Mouse (Mus musculus) c-Kit-positive CD71-positive TER-119-negative erythroid progenitor cells, embryonic 14.5 days (primary cell): ENCODE measurements around the gene Etv6.

Experiments
- DNase-seq: peaks from one replicate; pipeline ENCODE4 v3.0.0-alpha.2; 2013; ENCODE audit warnings: low read depth

The Etv6 gene

DNA sequence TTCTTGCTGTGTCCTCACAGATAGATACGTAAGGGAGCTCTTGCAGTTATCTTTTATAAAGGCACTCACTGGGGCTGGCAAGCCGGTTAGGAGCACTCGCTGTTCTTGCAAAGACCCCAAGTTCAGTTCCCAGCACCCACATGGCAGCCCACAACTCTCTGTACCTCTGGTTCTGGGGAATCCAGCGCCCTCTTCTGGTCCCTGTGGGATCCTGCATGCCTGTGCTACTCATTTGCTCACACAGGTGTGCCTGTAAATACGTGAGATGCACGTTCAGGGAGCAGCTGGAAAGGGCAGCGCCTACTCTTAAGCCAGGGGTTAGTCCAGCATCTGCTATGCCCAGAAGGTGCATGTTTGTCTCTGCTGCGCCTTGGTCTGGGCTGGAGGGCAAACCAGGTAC is 224.4 kb downstream of the Etv6 start:
- DNase-seq, result no peak

- no peak for DNase-seq
These were observed 226.4 kb downstream of the Etv6 start for GRCm38 (mm10) chr6:134261904-134262303.

GRCm38 (mm10) chr6:134262383-134262782 is 226.9 kb downstream of the Etv6 start:
- DNase-seq, result no peak

DNA sequence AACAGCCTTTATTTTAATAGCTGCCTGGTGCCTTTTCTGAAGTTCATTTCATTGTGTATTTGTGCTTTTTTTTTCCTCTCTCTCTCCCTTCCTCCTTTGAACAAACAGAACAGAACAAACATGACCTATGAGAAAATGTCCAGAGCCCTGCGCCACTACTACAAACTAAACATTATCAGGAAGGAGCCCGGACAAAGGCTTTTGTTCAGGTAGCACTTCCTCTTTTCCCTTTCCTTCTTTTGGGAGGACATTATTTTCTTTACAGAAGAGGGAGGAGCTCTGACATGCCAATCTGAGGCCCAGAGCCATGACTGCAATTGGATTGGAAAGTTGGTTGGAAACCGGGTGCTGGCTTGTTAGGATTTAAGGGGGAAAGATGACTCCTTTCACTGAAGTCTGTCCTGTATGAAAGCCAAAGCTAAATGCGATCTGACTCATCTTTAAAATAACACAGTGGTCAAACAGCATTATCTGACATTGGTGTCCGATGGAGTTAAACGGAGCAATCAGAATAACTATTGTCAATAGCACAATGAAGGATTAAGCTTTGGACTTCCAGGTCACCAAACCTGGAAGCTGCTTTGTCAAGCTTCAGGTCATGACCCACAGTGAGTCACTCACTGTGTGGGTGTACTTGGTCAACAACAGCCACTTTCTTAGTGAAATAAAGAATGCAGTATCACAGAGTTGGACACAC is 227.6 kb downstream of the Etv6 start:
- DNase-seq, result no peak

DNA sequence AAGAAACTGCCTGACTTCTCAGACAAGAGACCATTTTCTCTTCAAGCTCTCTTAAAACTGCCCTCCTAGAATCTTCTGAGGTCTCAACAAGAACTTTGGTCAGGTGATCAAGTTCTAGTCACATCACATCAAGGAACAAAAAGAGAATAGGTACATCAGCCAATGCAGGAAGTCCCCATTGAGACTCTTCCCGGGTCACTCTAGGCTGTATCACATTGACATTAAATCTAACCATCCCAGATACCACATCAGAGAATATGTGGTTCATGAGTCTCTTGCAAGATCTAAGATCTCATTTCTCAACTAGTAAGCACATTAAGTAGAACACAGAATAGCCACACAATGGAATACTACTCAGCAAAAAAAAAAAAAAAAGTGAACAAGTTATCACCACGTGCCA is 238.4 kb downstream of the Etv6 start:
- no peak for DNase-seq

DNA sequence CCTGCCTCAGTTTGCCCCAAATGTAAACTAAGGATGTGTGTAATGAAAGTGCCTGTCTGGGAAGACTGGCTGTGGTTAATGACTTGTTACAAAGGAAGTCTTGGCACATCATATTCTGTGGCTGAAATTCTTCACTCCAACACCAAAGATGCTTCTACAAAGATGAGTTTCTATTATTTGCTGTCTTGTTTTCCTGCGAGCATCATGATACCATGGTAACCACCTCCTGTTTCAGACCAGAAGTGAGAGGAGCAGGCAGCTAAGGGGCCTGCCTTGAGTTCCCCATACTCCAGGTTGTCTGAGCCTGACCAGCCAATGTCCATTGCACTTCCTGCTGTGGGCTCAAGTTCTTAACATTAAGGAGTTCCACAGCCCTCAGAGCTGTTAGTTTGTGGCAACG is 241.5 kb downstream of the Etv6 start:
- DNase-seq, result no peak

GRCm38 (mm10) chr6:134282095-134282494 is 246.6 kb downstream of the Etv6 start:
- no peak for DNase-seq

- DNase-seq, result no peak
These were observed 256.3 kb downstream of the Etv6 start for GRCm38 (mm10) chr6:134291823-134292222.

- DNase-seq, result no peak
These were observed 256.9 kb downstream of the Etv6 start for GRCm38 (mm10) chr6:134292404-134292803.

GRCm38 (mm10) chr6:134293615-134294508 is 258.4 kb downstream of the Etv6 start:
- DNase-seq, result no peak

GRCm38 (mm10) chr6:134297884-134298619 is 262.6 kb downstream of the Etv6 start:
- DNase-seq, result no peak

DNA sequence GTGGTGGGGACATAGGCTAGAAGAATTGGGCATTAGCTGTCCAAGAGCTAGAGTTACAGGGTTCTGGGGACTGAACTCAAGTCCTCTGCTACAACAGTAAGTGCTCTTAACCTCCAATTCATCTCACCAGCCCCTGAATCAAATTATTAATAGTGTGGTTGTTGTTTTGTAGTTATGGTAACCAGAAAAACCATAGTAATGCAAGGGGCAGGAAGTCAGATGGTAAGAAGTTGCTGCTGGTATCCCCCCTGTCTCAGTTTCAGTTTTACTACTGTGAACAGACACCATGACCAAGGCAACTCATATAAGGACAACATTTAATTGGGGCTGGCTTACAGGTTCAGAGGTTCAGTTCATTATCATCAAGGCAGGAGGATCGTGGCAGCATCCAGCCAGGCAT is 266.5 kb downstream of the Etv6 start:
- no peak for DNase-seq

DNA sequence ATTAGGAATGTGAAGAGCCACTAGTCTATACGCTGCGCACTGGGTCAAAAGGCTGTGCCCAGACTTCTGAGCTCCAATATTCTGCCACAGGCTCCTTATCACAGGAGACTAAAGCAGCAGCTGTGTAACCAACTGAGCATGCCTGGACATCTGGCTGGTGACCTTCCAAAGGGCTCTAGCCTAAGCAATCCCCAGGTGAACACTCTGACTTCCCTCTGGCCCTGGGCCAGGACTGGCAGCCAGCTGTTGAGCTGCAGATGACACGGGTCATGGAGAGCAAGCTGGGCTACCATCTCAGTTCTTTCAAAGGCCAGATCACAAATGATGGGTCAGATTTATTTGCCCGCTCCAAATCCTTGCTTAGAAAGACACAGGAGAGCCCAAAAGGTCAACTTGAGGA is 275.8 kb downstream of the Etv6 start:
- no peak for DNase-seq

GRCm38 (mm10) chr6:134312571-134312970 is 277.1 kb downstream of the Etv6 start:
- DNase-seq, result no peak

DNA sequence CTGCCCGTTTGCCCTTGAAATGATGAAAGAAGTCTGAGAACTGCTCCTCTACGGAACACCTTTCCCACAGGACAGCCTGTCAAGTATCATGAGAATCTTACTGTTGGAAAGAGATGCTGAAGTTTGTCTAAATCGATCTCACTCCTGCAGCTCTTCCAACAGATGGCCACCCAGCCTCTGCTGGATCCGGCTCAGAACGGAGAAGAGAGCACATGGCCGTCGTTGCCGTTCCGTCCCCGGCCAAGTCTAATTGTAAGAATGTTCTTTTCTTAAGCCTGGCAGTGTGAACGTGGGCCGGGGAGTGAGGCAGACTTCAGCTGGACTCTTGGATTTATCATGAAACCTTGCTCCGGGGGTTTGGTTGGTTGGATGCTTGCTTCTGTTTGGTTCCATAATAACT is 281.9 kb downstream of the Etv6 start:
- no peak for DNase-seq
